Mouse (Mus musculus): ENCODE results near the gene Gm20604.
A peak's percentile ranks its signal among the peaks of the same experiment; 100 is the strongest.

Gene Gm20604

GRCm38 (mm10) chr12:102758403-102758756, at the start of gene Gm20604:
Gene Gm20604, minus strand, starts transcription at chr12:102758672.
- no peak for DNase-seq (ENCODE audit: low read depth, low spot score)

GRCm38 (mm10) chr12:102799528-102799927, 41.1 kb upstream of the Gm20604 start:
- no peak for DNase-seq (ENCODE audit: low read depth, low spot score)

GRCm38 (mm10) chr12:102787927-102788326, 29.5 kb upstream of the Gm20604 start:
- DNase-seq (ENCODE audit: low read depth, low spot score): no peak

GRCm38 (mm10) chr12:102785593-102785985, 27.1 kb upstream of the Gm20604 start:
- no peak for DNase-seq (ENCODE audit: low read depth, low spot score)

GRCm38 (mm10) chr12:102784899-102785592, 26.6 kb upstream of the Gm20604 start:
- DNase-seq (ENCODE audit: low read depth, low spot score): no peak

- no peak for DNase-seq (ENCODE audit: low read depth, low spot score)
Measured at GRCm38 (mm10) chr12:102782841-102783240, 24.4 kb upstream of the Gm20604 start.

GRCm38 (mm10) chr12:102779452-102779851, 21.0 kb upstream of the Gm20604 start:
- DNase-seq (ENCODE audit: low read depth, low spot score): peak; percentile 37

GRCm38 (mm10) chr12:102778151-102778550, 19.7 kb upstream of the Gm20604 start:
- DNase-seq (ENCODE audit: low read depth, low spot score): no peak

- no peak for DNase-seq (ENCODE audit: low read depth, low spot score)
Measured at GRCm38 (mm10) chr12:102776035-102776434, 17.6 kb upstream of the Gm20604 start.

GRCm38 (mm10) chr12:102772676-102773075, 14.2 kb upstream of the Gm20604 start:
- DNase-seq (ENCODE audit: low read depth, low spot score): no peak

GRCm38 (mm10) chr12:102771601-102772000, 13.1 kb upstream of the Gm20604 start:
- DNase-seq (ENCODE audit: low read depth, low spot score): no peak

GRCm38 (mm10) chr12:102769000-102769399, 10.5 kb upstream of the Gm20604 start:
- peak; percentile 35 for DNase-seq (ENCODE audit: low read depth, low spot score)

GRCm38 (mm10) chr12:102763696-102764095, 5.2 kb upstream of the Gm20604 start:
- no peak for DNase-seq (ENCODE audit: low read depth, low spot score)

- no peak for DNase-seq (ENCODE audit: low read depth, low spot score)
Measured at GRCm38 (mm10) chr12:102761668-102762067, 3.2 kb upstream of the Gm20604 start.

- no peak for DNase-seq (ENCODE audit: low read depth, low spot score)
Measured at GRCm38 (mm10) chr12:102758936-102759335, 464 bp upstream of the Gm20604 start.

- DNase-seq (ENCODE audit: low read depth, low spot score): peak; percentile 98
Measured at GRCm38 (mm10) chr12:102757689-102758402, 626 bp downstream of the Gm20604 start, which contains the start of the genes Gm28051, Gon7 and Ubr7. Gene Gm28051, minus strand, starts transcription at chr12:102757765. Gene Gon7, minus strand, starts transcription at chr12:102757803. Gene Ubr7, plus strand, starts transcription at chr12:102757967.

GRCm38 (mm10) chr12:102757055-102757688, 1.3 kb downstream of the Gm20604 start:
- no peak for DNase-seq (ENCODE audit: low read depth, low spot score)

- DNase-seq (ENCODE audit: low read depth, low spot score): peak; percentile 67
Measured at GRCm38 (mm10) chr12:102756304-102756703, 2.2 kb downstream of the Gm20604 start.

- no peak for DNase-seq (ENCODE audit: low read depth, low spot score)
Measured at GRCm38 (mm10) chr12:102748256-102748655, 10.2 kb downstream of the Gm20604 start.

- DNase-seq (ENCODE audit: low read depth, low spot score): peak; percentile 74
Measured at GRCm38 (mm10) chr12:102744839-102745238, 13.6 kb downstream of the Gm20604 start.

GRCm38 (mm10) chr12:102743589-102744574, 14.6 kb downstream of the Gm20604 start, which contains the start of the genes Moap1 and Tmem251:
Gene Moap1, minus strand, starts transcription at chr12:102743661.
Gene Tmem251, plus strand, starts transcription at chr12:102743762.
- DNase-seq (ENCODE audit: low read depth, low spot score): peak; percentile 95
